Mouse (Mus musculus): ENCODE measurements around the gene Slc25a3. TPM values are rescaled to one million over a fixed set of nuclear protein-coding genes. Genes with fewer than 3 reads are reported as not detected.

The Slc25a3 gene
- polyA plus RNA-seq, 1 experiment from 2014 or later = 439 TPM

GRCm38 (mm10) chr10:91105981-91106380 lies 17.9 kb downstream of the Slc25a3 start:
- Histone ChIP-seq H3K9ac (no peak overlapping the region), H3K27me3 (no peaks in the 10 kb centered on the region), H3K9me3 (replicated peaks) (no peaks in the 10 kb centered on the region; the same call in 1 of the 2 replicates), H3K4me1 (no peaks in the 10 kb centered on the region), H3K4me2 (no peak overlapping the region), H3K4me3 (no peak overlapping the region), H3K27ac (no peak overlapping the region), H3K36me3 (ENCODE audit: poor library complexity, severe bottlenecking) (peaks cover 4% of the 10 kb centered on the region; the same call in 1 of the 2 replicates)
- WGBS = 87% methylated on average over 3 of the region's 3 CpGs
- ATAC-seq = no peak

GRCm38 (mm10) chr10:91102799-91103590 lies 20.9 kb downstream of the Slc25a3 start:
- H3K4me3 ChIP-seq = no peak overlapping the region
- H3K9ac ChIP-seq = no peak overlapping the region
- no peaks in the 10 kb centered on the region for H3K27me3 ChIP-seq
- H3K9me3 ChIP-seq (replicated peaks) = no peaks in the 10 kb centered on the region
- no peaks in the 10 kb centered on the region for H3K4me1 ChIP-seq
- no peak overlapping the region for H3K27ac ChIP-seq
- no peaks in the 10 kb centered on the region for H3K36me3 ChIP-seq (ENCODE audit: poor library complexity, severe bottlenecking)
- ATAC-seq = no peak
- H3K4me2 ChIP-seq = no peak overlapping the region
- WGBS = 93% methylated on average over 14 of the region's 14 CpGs

GRCm38 (mm10) chr10:91101936-91102335 lies 21.9 kb downstream of the Slc25a3 start:
- WGBS = 95% methylated on average over 25 of the region's 25 CpGs
- H3K27ac ChIP-seq = no peak overlapping the region
- no peak overlapping the region for H3K4me3 ChIP-seq
- no peaks in the 10 kb centered on the region for H3K4me1 ChIP-seq
- H3K4me2 ChIP-seq = no peak overlapping the region
- H3K9me3 ChIP-seq (replicated peaks) = no peaks in the 10 kb centered on the region
- H3K36me3 ChIP-seq (ENCODE audit: poor library complexity, severe bottlenecking) = no peaks in the 10 kb centered on the region
- no peak overlapping the region for H3K9ac ChIP-seq
- no peak for ATAC-seq
- no peaks in the 10 kb centered on the region for H3K27me3 ChIP-seq

GRCm38 (mm10) chr10:91100101-91100500 lies 23.8 kb downstream of the Slc25a3 start:
- ATAC-seq = no peak

GRCm38 (mm10) chr10:91098056-91098455 lies 25.8 kb downstream of the Slc25a3 start:
- no peaks in the 10 kb centered on the region for H3K36me3 ChIP-seq (ENCODE audit: poor library complexity, severe bottlenecking)
- H3K9ac ChIP-seq = no peak overlapping the region
- no peak overlapping the region for H3K4me3 ChIP-seq
- 93% methylated on average over 8 of the region's 8 CpGs for WGBS
- H3K4me2 ChIP-seq = no peak overlapping the region
- no peaks in the 10 kb centered on the region for H3K27me3 ChIP-seq
- no peaks in the 10 kb centered on the region for H3K4me1 ChIP-seq
- no peaks in the 10 kb centered on the region for H3K9me3 ChIP-seq (replicated peaks)
- H3K27ac ChIP-seq = no peak overlapping the region
- ATAC-seq = no peak

More at GRCm38 (mm10) chr10:91100101-91100500, 23.8 kb downstream of the Slc25a3 start:
- Histone ChIP-seq H3K36me3 (ENCODE audit: poor library complexity, severe bottlenecking) (no peaks in the 10 kb centered on the region), H3K27me3 (no peaks in the 10 kb centered on the region), H3K9me3 (replicated peaks) (no peaks in the 10 kb centered on the region), H3K9ac (no peak overlapping the region), H3K4me2 (no peak overlapping the region), H3K4me3 (no peak overlapping the region), H3K4me1 (no peaks in the 10 kb centered on the region), H3K27ac (no peak overlapping the region)
- 83% methylated on average over 1 of the region's 1 CpGs for WGBS

- H3K4me1 ChIP-seq = no peaks in the 10 kb centered on the region
- no peak overlapping the region for H3K4me2 ChIP-seq
- WGBS = 91% methylated on average over 15 of the region's 15 CpGs
- H3K4me3 ChIP-seq = no peak overlapping the region
- H3K9ac ChIP-seq = no peak overlapping the region
- no peak overlapping the region for H3K27ac ChIP-seq
- no peaks in the 10 kb centered on the region for H3K9me3 ChIP-seq (replicated peaks)
- no peaks in the 10 kb centered on the region for H3K27me3 ChIP-seq
- no peaks in the 10 kb centered on the region for H3K36me3 ChIP-seq (ENCODE audit: poor library complexity, severe bottlenecking)
- ATAC-seq = no peak
These were observed 29.4 kb downstream of the Slc25a3 start for GRCm38 (mm10) chr10:91094251-91095104.

GRCm38 (mm10) chr10:91092812-91093211 lies 31.0 kb downstream of the Slc25a3 start:
- H3K9ac ChIP-seq = no peak overlapping the region
- H3K4me1 ChIP-seq = no peaks in the 10 kb centered on the region
- H3K36me3 ChIP-seq (ENCODE audit: poor library complexity, severe bottlenecking) = no peaks in the 10 kb centered on the region
- no peaks in the 10 kb centered on the region for H3K27me3 ChIP-seq
- no peak for ATAC-seq
- no peak overlapping the region for H3K27ac ChIP-seq
- WGBS = 87% methylated on average over 4 of the region's 4 CpGs
- no peak overlapping the region for H3K4me2 ChIP-seq
- H3K9me3 ChIP-seq (replicated peaks) = no peaks in the 10 kb centered on the region
- H3K4me3 ChIP-seq = no peak overlapping the region

GRCm38 (mm10) chr10:91083393-91083927 lies 40.4 kb downstream of the Slc25a3 start:
- Histone ChIP-seq H3K27me3 (no peaks in the 10 kb centered on the region), H3K4me3 (peak overlapping the region; percentile 89), H3K36me3 (ENCODE audit: poor library complexity, severe bottlenecking) (peaks cover 5% of the 10 kb centered on the region; the same call in 1 of the 2 replicates), H3K9me3 (replicated peaks) (no peaks in the 10 kb centered on the region), H3K9ac (peak overlapping the region; percentile 75), H3K4me1 (peaks cover 13% of the 10 kb centered on the region), H3K4me2 (peak overlapping the region; percentile 74), H3K27ac (no peak overlapping the region)
- ATAC-seq = no peak
- 48% methylated on average over 12 of the region's 12 CpGs for WGBS

GRCm38 (mm10) chr10:91082550-91083392 lies 41.1 kb downstream of the Slc25a3 start, which contains the start of the genes Apaf1 and Ikbip:
Gene Apaf1, minus strand, starts transcription at chr10:91082770.
Gene Ikbip, plus strand, starts transcription at chr10:91082940.
- H3K36me3 ChIP-seq (ENCODE audit: poor library complexity, severe bottlenecking) = peaks cover 8% of the 10 kb centered on the region
- no peaks in the 10 kb centered on the region for H3K27me3 ChIP-seq
- H3K4me2 ChIP-seq = peak within 1 kb of the TSS; percentile 74
- ATAC-seq = peak; percentile 96
- peaks cover 13% of the 10 kb centered on the region for H3K4me1 ChIP-seq
- peak within 1 kb of the TSS; percentile 83 for H3K27ac ChIP-seq
- WGBS = 1% methylated on average over 57 of the region's 87 CpGs
- no peaks in the 10 kb centered on the region for H3K9me3 ChIP-seq (replicated peaks)
- H3K4me3 ChIP-seq = peak within 1 kb of the TSS; percentile 89
- H3K9ac ChIP-seq = peak within 1 kb of the TSS; percentile 90

- Histone ChIP-seq H3K4me2 (peak overlapping the region; percentile 74), H3K27me3 (no peaks in the 10 kb centered on the region), H3K9me3 (replicated peaks) (no peaks in the 10 kb centered on the region), H3K36me3 (ENCODE audit: poor library complexity, severe bottlenecking) (peaks cover 15% of the 10 kb centered on the region), H3K4me3 (peak overlapping the region; percentile 89), H3K27ac (peak overlapping the region; percentile 83), H3K9ac (peak overlapping the region; percentile 90), H3K4me1 (peaks cover 13% of the 10 kb centered on the region)
- ATAC-seq = peak; percentile 50
- WGBS = under 1% methylated on average over 25 of the region's 27 CpGs
These were observed 41.8 kb downstream of the Slc25a3 start for GRCm38 (mm10) chr10:91081959-91082507.

- ATAC-seq = no peak
These were observed 43.3 kb downstream of the Slc25a3 start for GRCm38 (mm10) chr10:91080540-91080939.

More at GRCm38 (mm10) chr10:91080540-91080939, 43.3 kb downstream of the Slc25a3 start:
- no peak overlapping the region for H3K27ac ChIP-seq
- H3K4me1 ChIP-seq = peaks cover 13% of the 10 kb centered on the region
- H3K4me3 ChIP-seq = no peak overlapping the region
- no peaks in the 10 kb centered on the region for H3K9me3 ChIP-seq (replicated peaks)
- no peaks in the 10 kb centered on the region for H3K27me3 ChIP-seq
- H3K9ac ChIP-seq = no peak overlapping the region
- H3K4me2 ChIP-seq = no peak overlapping the region
- 88% methylated on average over 5 of the region's 5 CpGs for WGBS
- H3K36me3 ChIP-seq (ENCODE audit: poor library complexity, severe bottlenecking) = peaks cover 27% of the 10 kb centered on the region

Measured in forebrain, embryonic 13.5 days (tissue).